Mouse (Mus musculus): ENCODE measurements around the gene Lingo3.
"Not testable (repeated sequence)": the region's sequence is repeated elsewhere in the genome, so short reads cannot be mapped to it uniquely, and the experiment has no call there.

The Lingo3 gene

GRCm38 (mm10) chr10:80821991-80822390 lies 21.8 kb downstream of the Lingo3 start:
- DNase-seq (ENCODE audit: low spot score), result no peak

DNA sequence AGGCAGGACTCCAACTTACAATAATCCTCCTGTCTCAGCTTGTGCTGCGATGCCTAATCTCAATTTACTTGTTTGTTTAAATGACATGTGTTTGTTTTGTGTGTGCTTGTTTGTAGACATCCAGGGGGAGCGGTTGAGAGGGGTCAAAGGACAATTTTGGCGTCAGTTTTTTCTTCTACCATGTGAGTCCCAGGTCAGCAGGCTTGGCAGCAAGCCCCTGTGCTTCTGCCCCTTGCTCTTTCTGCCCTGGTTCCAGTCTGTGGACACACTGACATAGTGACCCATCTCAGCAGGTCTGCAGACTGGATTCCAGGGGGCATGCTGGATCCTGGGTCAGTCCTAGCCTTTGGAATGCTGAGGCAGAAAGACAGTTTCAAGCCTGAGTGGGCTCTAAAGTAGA lies 24.4 kb downstream of the Lingo3 start:
- no peak for DNase-seq (ENCODE audit: low spot score)

- no peak for DNase-seq (ENCODE audit: low spot score)
Measured at GRCm38 (mm10) chr10:80818599-80819281, 25.1 kb downstream of the Lingo3 start.

- not testable (repeated sequence) for DNase-seq (ENCODE audit: low spot score)
Measured at GRCm38 (mm10) chr10:80817955-80818354, 25.9 kb downstream of the Lingo3 start.

- no peak for DNase-seq (ENCODE audit: low spot score)
Measured at GRCm38 (mm10) chr10:80817164-80817563, 26.7 kb downstream of the Lingo3 start.

GRCm38 (mm10) chr10:80816303-80816702 lies 27.5 kb downstream of the Lingo3 start:
- not testable (repeated sequence) for DNase-seq (ENCODE audit: low spot score)

DNA sequence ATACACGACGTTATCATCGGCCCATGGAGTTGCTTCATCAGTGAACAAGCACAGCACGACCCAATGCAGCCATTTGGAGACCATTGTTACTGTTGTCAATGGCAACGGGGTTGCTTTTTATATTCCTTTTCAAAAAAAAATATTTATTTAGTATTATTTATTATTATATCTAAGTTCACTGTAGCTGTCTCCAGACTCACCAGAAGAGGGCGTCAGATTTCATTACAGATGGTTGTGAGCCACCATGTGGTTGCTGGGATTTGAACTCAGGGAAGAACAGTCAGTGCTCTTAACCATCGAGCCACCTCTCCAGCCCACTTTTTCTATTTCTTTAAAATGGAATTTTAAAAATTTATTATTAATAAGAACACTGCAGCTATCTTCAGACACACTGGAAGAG lies 29.0 kb downstream of the Lingo3 start:
- DNase-seq (ENCODE audit: low spot score), result no peak

GRCm38 (mm10) chr10:80813366-80813765 lies 30.5 kb downstream of the Lingo3 start, which contains the start of gene Jsrp1:
TSS of gene Jsrp1 (minus strand) at chr10:80813498.
- DNase-seq (ENCODE audit: low spot score), result no peak

DNA sequence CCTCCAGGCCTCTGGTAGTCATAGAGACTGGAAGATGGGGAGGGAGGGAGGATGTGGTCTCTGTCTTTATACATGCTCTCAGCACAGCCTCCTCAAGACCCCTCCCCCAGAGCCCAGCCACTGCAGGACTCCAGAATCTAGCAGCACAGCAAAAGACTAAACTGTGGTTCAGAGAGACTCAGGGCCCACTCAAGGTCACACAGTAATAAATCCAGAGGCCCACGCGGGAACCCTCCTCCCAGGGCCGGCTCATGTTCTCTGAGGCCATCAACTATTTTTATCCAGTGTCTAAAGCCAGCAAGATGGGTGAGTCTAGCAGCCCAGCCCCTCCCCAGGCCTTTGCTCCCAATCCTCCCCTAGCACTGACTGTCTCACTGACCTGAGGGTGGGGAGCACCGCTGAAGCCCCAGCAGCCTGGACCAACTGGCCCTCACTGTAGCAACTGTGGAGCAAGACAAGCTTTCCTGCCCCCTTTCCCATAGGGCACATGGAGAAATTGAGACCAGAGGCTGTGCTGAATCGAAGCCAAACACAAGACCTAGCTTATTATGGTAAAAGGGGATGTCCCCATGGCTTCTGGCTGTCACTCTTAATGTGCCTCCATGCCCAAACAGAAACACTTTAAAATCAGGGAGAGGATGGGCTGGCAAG lies 31.3 kb downstream of the Lingo3 start:
- DNase-seq (ENCODE audit: low spot score), result no peak

DNA sequence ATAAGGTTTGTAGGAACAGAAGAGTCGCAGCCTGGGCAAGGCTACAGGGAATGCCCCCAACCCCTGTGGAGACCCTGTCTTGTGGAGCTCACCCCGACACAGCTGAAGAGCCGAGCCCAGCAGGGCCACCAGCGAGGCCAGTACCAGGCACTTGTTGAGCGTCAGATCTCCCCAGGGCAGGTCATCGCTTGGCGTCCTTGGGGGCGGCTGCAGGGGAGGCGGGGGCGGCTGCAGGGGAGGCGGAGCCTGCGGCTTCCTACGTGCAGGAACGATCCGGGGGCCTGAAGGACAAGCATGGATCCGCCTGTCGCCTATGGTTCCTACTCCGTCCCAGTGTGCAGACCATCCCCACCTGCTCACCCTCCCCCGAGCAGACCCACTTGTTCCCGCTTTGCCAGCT lies 33.8 kb downstream of the Lingo3 start:
- no peak for DNase-seq (ENCODE audit: low spot score)

GRCm38 (mm10) chr10:80808985-80809632 lies 34.7 kb downstream of the Lingo3 start:
- no peak for DNase-seq (ENCODE audit: low spot score)

GRCm38 (mm10) chr10:80808099-80808984 lies 35.5 kb downstream of the Lingo3 start:
- DNase-seq (ENCODE audit: low spot score), result no peak

GRCm38 (mm10) chr10:80807057-80807627 lies 36.7 kb downstream of the Lingo3 start:
- no peak for DNase-seq (ENCODE audit: low spot score)

GRCm38 (mm10) chr10:80806341-80807056 lies 37.3 kb downstream of the Lingo3 start:
- no peak for DNase-seq (ENCODE audit: low spot score)

- no peak for DNase-seq (ENCODE audit: low spot score)
Measured at GRCm38 (mm10) chr10:80805925-80806324, 37.9 kb downstream of the Lingo3 start.

DNA sequence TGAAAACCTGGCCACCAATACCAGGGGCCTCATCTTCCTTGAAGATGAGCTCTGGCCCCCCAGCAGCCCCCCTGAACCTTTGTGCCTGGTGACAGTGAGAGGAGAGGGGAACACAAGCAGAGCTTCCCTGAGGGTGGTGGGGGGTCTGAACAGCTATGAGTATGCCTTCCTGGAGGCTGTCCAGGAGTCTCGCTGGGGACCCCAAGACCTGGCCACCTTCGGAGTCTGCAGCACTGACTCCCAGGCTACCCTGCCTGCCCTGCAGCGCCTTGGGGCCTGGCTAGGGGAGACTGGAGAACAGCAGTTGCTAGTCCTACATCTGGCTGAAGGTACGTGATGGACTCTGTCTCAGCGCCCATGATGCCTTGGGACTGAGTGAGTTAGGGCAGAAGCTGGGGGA lies 38.5 kb downstream of the Lingo3 start:
- no peak for DNase-seq (ENCODE audit: low spot score)

GRCm38 (mm10) chr10:80804916-80805315 lies 38.9 kb downstream of the Lingo3 start, which contains the start of gene Amh:
TSS of gene Amh (plus strand) at chr10:80805243.
- DNase-seq (ENCODE audit: low spot score), result no peak

DNA sequence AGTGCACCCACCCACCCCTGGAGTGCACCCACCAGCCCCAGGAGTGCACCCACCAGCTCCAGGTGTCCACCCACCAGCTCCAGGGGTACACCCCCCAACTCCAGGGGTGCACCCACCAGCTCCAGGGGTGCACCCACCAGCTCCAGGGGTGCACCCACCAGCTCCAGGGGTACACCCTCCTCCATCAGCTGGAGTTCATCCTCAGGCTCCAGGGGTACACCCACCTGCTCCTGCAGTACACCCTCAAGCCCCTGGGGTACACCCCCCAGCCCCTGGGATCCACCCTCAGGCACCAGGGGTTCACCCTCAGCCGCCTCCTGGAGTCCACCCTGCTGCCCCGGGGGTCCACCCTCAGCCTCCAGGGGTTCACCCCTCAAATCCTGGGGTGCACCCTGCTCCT lies 39.5 kb downstream of the Lingo3 start:
- no peak for DNase-seq (ENCODE audit: low spot score)

DNA sequence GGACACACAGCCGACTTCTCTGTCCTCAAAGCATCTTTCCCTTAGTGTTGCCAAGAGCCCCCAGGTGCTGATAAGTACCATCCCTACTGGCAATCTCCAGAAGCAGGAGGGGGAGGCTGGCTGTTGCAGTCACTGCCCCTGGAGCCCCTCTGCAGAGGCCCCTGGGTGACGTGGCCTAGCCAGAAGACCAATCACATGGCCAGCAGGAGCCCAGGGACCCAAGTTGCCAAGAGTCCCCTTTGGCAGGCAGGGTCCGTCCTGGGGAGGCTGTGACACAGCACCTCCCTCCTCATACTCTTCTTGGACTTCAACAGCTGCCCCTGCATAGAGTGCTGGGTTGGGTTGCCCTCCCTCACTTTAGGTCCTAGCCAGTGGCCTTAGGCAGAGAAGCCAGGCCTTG lies 40.8 kb downstream of the Lingo3 start:
- DNase-seq (ENCODE audit: low spot score), result no peak

DNA sequence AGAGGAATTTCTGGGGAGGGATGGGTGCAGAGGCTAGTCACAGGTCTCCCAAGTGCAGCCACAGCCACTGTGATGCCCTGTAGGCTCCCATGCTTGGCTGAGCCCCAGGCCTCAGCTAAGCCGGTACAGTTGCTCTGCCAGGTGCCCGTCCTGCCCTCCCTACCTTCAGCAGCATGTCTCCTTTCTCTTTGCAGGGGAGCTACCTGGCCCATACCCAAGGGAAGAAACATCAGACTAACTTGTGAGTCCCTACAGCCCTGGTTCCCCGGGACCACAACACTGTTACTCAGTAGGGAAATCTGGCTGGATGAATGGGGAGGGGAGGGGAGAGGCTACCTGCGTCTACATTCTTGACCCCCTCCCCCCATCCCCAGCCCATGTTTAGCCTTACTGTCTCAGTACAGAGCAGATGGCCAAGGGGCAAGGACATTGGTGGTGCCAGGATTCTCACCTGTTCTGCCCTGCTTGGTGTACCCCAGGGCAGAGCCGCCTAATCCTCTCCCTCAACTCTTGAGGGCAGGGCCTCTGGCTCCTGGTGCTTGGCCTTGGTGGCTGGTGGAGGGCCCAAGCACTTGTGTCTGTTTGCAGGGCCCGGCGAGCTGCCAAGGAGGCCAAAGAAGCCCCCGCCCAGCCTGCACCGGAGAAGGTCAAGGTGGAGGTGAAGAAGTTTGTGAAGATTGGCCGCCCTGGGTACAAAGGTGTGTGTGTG lies 41.5 kb downstream of the Lingo3 start:
- no peak for DNase-seq (ENCODE audit: low spot score)

All from layer of hippocampus, adult 9-10 months (tissue).